Mouse (Mus musculus): ENCODE measurements around the gene Grasp.

GRCm38 (mm10) chr15:101174294-101175130 lies 49.5 kb upstream of the Grasp start:
- TF ChIP-seq CTCF (IDR thresholded peaks at IDR 0.05; ENCODE audit: low read depth) (no peak), EP300 (IDR thresholded peaks at IDR 0.05; ENCODE audit: low read depth) (no peak)

All from liver, postnatal 0 days (tissue).